Mouse (Mus musculus) myocyte (in vitro differentiated cells): Measurements from ENCODE around the gene Zfp146.

ENCODE experiments used
- MAX ChIP-seq: IDR thresholded peaks from one replicate; pipeline ENCODE4 v1.6.1; 2011; ENCODE audit warnings: low read depth, mild to moderate bottlenecking, control low read depth
- MYOD1 ChIP-seq, 3 experiments: IDR thresholded peaks; one replicate each; pipeline ENCODE4 v1.6.1; 2011; ENCODE audit warnings: control low read depth in 2 of 3, low read depth in 2 of 3, mild to moderate bottlenecking in 2 of 3, moderate library complexity in 1 of 3; ENCODE audit not compliant: insufficient read length in 2 of 3, control insufficient read depth in 1 of 3
- POLR2A ChIP-seq: IDR thresholded peaks from one replicate; pipeline ENCODE4 v1.6.1; 2011; ENCODE audit warnings: low read depth, mild to moderate bottlenecking, control low read depth, moderate library complexity; ENCODE audit not compliant: insufficient read length
- POLR2AphosphoS2 ChIP-seq: IDR thresholded peaks from one replicate; pipeline ENCODE4 v1.6.1; 2011; ENCODE audit warnings: low read depth, control low read depth; ENCODE audit not compliant: insufficient read length
- TCF3 ChIP-seq: IDR thresholded peaks from one replicate; pipeline ENCODE4 v1.6.1; 2011; ENCODE audit warnings: low read depth, control low read depth; ENCODE audit not compliant: insufficient read length
- USF1 ChIP-seq: IDR thresholded peaks from one replicate; pipeline ENCODE4 v1.6.1; 2011; ENCODE audit warnings: low read depth, mild to moderate bottlenecking, control low read depth, moderate library complexity

DNA sequence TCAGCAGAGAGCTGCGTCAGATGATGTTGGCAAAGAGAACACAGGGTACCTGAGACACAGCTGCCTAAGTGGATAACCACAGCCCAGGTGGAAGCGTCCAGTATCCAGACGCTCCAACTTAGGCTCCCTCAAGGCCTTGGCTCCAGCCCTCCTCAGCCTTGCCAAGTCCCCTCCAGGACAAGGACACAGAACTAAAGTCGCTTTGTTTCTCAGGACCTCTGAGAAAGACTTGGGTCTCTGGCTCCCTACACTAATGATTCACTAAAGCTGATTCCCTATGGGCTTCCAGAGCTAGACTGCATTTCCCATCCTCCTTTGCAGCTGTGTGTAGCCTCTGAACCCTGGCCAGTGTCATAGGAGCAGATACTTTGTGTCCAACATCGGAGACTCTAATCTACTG lies 30.6 kb upstream of the Zfp146 start:
- TF ChIP-seq POLR2A (no peak), USF1 (no peak), MYOD1 (IDR thresholded peaks at IDR 0.05; ENCODE audit: control insufficient read depth in 1 of 3, insufficient read length in 2 of 3, low read depth in 2 of 3) (no peak), MAX (no peak), TCF3 (no peak), POLR2AphosphoS2 (no peak)
